Mouse (Mus musculus): ENCODE data around the gene Psmd11.

Psmd11 gene

GRCm38 (mm10) chr11:80503281-80503680, 74.9 kb downstream of the Psmd11 start:
- no peak for DNase-seq (ENCODE audit: extremely low read depth, low read depth)

GRCm38 (mm10) chr11:80503726-80504452, 75.5 kb downstream of the Psmd11 start:
- DNase-seq (ENCODE audit: extremely low read depth, low read depth), result no peak

GRCm38 (mm10) chr11:80504519-80505385, 76.3 kb downstream of the Psmd11 start:
- DNase-seq (ENCODE audit: extremely low read depth, low read depth), result no peak

- DNase-seq (ENCODE audit: extremely low read depth, low read depth), result no peak
Measured at GRCm38 (mm10) chr11:80505581-80505980, 77.2 kb downstream of the Psmd11 start.

GRCm38 (mm10) chr11:80506483-80506882, 78.1 kb downstream of the Psmd11 start:
- DNase-seq (ENCODE audit: extremely low read depth, low read depth), result no peak

- no peak for DNase-seq (ENCODE audit: extremely low read depth, low read depth)
Measured at GRCm38 (mm10) chr11:80507791-80508190, 79.4 kb downstream of the Psmd11 start.

GRCm38 (mm10) chr11:80508361-80509175, 80.2 kb downstream of the Psmd11 start:
- no peak for DNase-seq (ENCODE audit: extremely low read depth, low read depth)

GRCm38 (mm10) chr11:80509176-80509506, 80.7 kb downstream of the Psmd11 start:
- DNase-seq (ENCODE audit: extremely low read depth, low read depth), result no peak

- DNase-seq (ENCODE audit: extremely low read depth, low read depth), result no peak
Measured at GRCm38 (mm10) chr11:80510124-80510523, 81.7 kb downstream of the Psmd11 start.

GRCm38 (mm10) chr11:80512313-80513056, 84.1 kb downstream of the Psmd11 start:
- DNase-seq (ENCODE audit: extremely low read depth, low read depth), result no peak

- no peak for DNase-seq (ENCODE audit: extremely low read depth, low read depth)
Measured at GRCm38 (mm10) chr11:80513796-80514195, 85.4 kb downstream of the Psmd11 start.

GRCm38 (mm10) chr11:80515346-80515745, 86.9 kb downstream of the Psmd11 start:
- DNase-seq (ENCODE audit: extremely low read depth, low read depth), result no peak

- no peak for DNase-seq (ENCODE audit: extremely low read depth, low read depth)
Measured at GRCm38 (mm10) chr11:80515895-80516294, 87.5 kb downstream of the Psmd11 start.

- no peak for DNase-seq (ENCODE audit: extremely low read depth, low read depth)
Measured at GRCm38 (mm10) chr11:80518421-80519367, 90.3 kb downstream of the Psmd11 start.

GRCm38 (mm10) chr11:80521148-80521547, 92.7 kb downstream of the Psmd11 start:
- no peak for DNase-seq (ENCODE audit: extremely low read depth, low read depth)

All from MEL-GATA-1-ER (cell line).